Mouse (Mus musculus) heart, adult 2 months (tissue): ENCODE results near the gene Chd3.

Source experiments
- CTCF ChIP-seq: fragments of 200-600 bp; IDR thresholded peaks from 2 replicates; pipeline ENCODE4 v1.8.1; 2022; ENCODE audit warnings: antibody characterized with exemption, mild to moderate bottlenecking, moderate library complexity
- EP300 ChIP-seq: fragments of 200-500 bp; IDR thresholded peaks from 2 replicates; pipeline ENCODE4 v1.6.1; 2011; ENCODE audit warnings: low read depth, low read length, control low read depth; ENCODE audit not compliant: insufficient read depth

- TF ChIP-seq CTCF (no peak), EP300 (no peak)
Observed at GRCm38 (mm10) chr11:69399201-69400082, 30.2 kb upstream of the Chd3 start.
